Mouse (Mus musculus) neural tube, embryonic 13.5 days (tissue): ENCODE data around the gene Hipk1. TPM values are rescaled to one million over a fixed set of nuclear protein-coding genes. Genes with fewer than 3 reads are reported as not detected.
"Not testable (repeated sequence)": the region's sequence is repeated elsewhere in the genome, so short reads cannot be mapped to it uniquely, and the experiment has no call there.

Source experiments
- ATAC-seq: fragments of 200-750 bp; cut with Nextera tagmentation; 2 replicates; pipeline ENCODE4 v1.8.0; 2017; ENCODE audit warnings: low read depth, mild to moderate bottlenecking, moderate TSS enrichment, moderate library complexity
- H3K27ac ChIP-seq: fragments of 300-500 bp; sonication (generic); replicated peaks from 2 replicates; pipeline ENCODE4 v1.5.1; 2015; ENCODE audit warnings: moderate library complexity, mild to moderate bottlenecking, inconsistent platforms
- H3K27me3 ChIP-seq: fragments of 300-500 bp; sonication (generic); 2 replicates; pipeline ENCODE4 v1.6.1; 2015; ENCODE audit warnings: mild to moderate bottlenecking, inconsistent platforms
- H3K36me3 ChIP-seq: fragments of 300-500 bp; sonication (generic); 2 replicates; pipeline ENCODE4 v1.6.1; 2015; ENCODE audit warnings: mild to moderate bottlenecking, inconsistent platforms
- H3K4me1 ChIP-seq: fragments of 300-500 bp; sonication (generic); replicated peaks from 2 replicates; pipeline ENCODE4 v1.6.1; 2015; ENCODE audit warnings: inconsistent platforms
- H3K4me2 ChIP-seq: fragments of 300-500 bp; sonication (generic); 2 replicates; pipeline ENCODE4 v1.6.1; 2015; ENCODE audit warnings: inconsistent platforms, mild to moderate bottlenecking, moderate library complexity
- H3K4me3 ChIP-seq: fragments of 300-500 bp; sonication (generic); 2 replicates; pipeline ENCODE4 v1.5.1; 2015; ENCODE audit warnings: mild to moderate bottlenecking, inconsistent platforms
- H3K9ac ChIP-seq: fragments of 300-500 bp; sonication (generic); 2 replicates; pipeline ENCODE4 v1.6.1; 2015; ENCODE audit warnings: moderate library complexity, mild to moderate bottlenecking, inconsistent platforms
- H3K9me3 ChIP-seq: fragments of 300-500 bp; sonication (generic); 2 replicates; pipeline ENCODE4 v1.6.1; 2016; ENCODE audit warnings: inconsistent platforms
- WGBS: fragments of 180-500 bp; shearing (Covaris S2); methylation state at CpG from one replicate; pipeline ENCODE4 v1.1.7; 2015; 5-methylcytosine and 5-hydroxymethylcytosine counted together
- polyA plus RNA-seq: library from polyadenylated mRNA; unstranded; fragments of >200 nt; fragmentation: Nextera tagmentation; extraction: Ambion mirVana; gene quantifications from 2 replicates; pipeline ENCODE4 v1.2.1, GENCODE M21; 2015

The Hipk1 gene
- polyA plus RNA-seq: 10.6 and 11.7 TPM in 2 replicates

DNA sequence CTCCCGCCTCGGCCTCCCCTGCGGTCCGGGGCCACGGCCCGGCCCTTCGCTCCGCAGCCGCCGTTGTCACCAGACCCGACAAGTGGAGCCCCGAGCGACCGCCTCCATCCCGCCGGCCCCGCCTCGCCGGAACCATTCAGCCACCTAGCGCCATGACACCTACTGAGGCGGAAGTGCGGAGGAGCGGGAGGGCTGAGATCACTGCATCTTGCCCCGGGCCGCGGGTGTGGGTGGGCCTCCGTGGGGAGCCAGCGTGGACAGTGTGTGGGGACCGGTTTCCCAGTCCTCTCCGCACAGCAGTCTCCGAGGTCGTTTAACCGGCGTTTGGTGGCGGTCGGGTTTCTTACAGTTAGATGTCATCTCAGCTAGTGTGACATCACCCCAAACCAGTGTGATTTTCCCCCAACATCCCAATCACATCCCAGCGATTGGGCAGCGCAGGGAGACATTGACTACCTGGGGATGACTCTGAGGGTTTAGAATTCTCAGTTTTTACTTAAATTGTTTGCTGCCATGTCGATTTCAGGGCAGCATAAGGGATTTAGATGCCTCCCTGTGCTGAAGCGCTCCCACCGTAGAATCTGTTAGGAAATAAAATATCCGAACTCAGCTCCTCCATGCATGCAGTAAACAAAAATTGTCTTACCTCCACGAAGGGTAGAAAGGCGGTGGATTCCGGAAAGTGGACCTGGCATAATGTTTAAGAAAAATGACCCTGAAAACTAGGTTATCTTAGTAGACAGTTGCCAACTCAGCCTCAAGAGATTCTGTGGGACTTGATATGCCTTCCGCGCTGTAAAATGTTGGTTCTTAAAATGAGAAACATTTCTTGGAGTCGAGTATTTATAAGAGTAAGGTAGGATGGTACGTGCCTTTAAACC lies at the start of gene Hipk1:
Gene Hipk1 (minus strand): TSS at position 334 of the 881 bp plus-strand sequence.
- peak within 1 kb of the TSS; percentile 95 for H3K27ac ChIP-seq
- peak; percentile 97 for ATAC-seq
- peak within 1 kb of the TSS; percentile 88 for H3K4me2 ChIP-seq
- peaks cover 32% of the 10 kb centered on the region for H3K4me1 ChIP-seq
- peaks cover 19% of the 10 kb centered on the region; the same call in 1 of the 2 replicates for H3K27me3 ChIP-seq
- peak within 1 kb of the TSS; percentile 96 for H3K9ac ChIP-seq
- H3K4me3 ChIP-seq: peak within 1 kb of the TSS; percentile 94
- 10% methylated on average over 49 of the region's 49 CpGs for WGBS
- H3K36me3 ChIP-seq: no peaks in the 10 kb centered on the region
- no peaks in the 10 kb centered on the region for H3K9me3 ChIP-seq

DNA sequence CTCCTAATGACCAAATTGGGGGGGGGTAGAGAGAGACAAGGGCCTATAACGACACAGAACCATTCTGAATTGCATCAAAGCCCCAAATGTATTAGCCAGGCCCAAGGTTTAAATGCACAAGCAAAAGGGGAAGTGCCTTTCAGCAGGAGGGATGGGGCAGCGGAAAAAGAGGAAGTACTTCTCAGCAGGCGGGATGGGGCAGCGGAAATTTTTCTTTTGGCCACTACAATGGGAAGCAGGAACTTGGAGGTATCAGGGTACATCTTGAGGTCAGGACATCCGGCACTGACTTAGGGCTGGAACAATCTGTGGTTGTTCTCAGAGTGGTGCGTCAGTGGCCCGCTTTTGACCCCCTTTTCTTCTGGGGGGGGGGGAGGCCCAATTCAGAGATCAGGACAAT lies 49.6 kb upstream of the Hipk1 start:
- not testable (repeated sequence) for H3K27me3 ChIP-seq, H3K9me3 ChIP-seq, H3K27ac ChIP-seq, H3K4me3 ChIP-seq, H3K9ac ChIP-seq, H3K4me2 ChIP-seq, ATAC-seq, H3K4me1 ChIP-seq, H3K36me3 ChIP-seq
- 91% methylated on average over 7 of the region's 7 CpGs for WGBS

DNA sequence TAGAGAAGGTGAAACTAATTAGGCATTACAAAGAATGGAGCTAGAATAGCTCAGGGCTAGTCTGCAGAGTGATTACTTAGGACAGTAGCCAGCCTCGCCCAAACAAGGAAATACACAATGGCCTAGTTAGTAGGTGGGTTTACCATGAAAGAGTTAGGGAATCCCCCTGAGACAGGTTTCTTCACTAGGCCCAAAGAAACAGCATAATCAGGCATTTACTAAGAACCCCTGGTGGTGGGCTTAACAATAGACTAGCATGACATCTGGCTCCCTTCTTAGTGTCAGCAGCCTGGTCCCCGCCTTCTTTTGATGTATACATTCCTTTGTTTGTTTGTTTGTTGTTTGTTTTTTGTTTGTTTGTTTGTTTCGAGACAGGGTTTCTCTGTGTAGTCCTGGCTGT lies 48.8 kb upstream of the Hipk1 start:
- WGBS: 85% methylated on average over 3 of the region's 3 CpGs

DNA sequence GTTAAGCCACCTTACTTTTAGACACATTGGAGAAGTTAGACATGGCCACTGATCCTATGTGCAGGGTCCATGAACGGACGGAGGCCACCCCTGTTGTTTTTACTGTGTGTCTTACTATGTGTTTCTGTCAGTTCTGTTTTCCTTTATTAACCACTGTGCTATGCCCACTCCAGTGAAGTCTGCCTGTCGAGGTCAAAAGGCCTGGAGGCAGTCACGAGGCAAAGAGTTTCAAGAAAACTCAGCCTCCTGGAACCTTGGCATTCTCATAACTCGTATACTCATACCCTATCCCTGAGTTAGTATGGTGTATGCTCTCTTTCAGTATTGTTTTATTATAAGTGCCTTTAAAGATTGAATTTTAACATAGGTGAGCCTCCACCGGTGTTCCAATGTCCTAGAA lies 48.3 kb upstream of the Hipk1 start:
- H3K9ac ChIP-seq: no peak overlapping the region
- H3K27ac ChIP-seq: no peak overlapping the region
- no peak overlapping the region for H3K4me2 ChIP-seq
- no peak overlapping the region for H3K4me3 ChIP-seq
- H3K4me1 ChIP-seq: no peaks in the 10 kb centered on the region
- no peaks in the 10 kb centered on the region for H3K36me3 ChIP-seq
- H3K27me3 ChIP-seq: no peaks in the 10 kb centered on the region
- no peak for ATAC-seq
- no peaks in the 10 kb centered on the region for H3K9me3 ChIP-seq
- 93% methylated on average over 6 of the region's 6 CpGs for WGBS

More for the DNA sequence above, 48.8 kb upstream of the Hipk1 start:
- H3K4me1 ChIP-seq, H3K9me3 ChIP-seq, H3K27ac ChIP-seq, H3K36me3 ChIP-seq, H3K27me3 ChIP-seq, H3K4me2 ChIP-seq, H3K4me3 ChIP-seq, H3K9ac ChIP-seq, ATAC-seq: not testable (repeated sequence)

DNA sequence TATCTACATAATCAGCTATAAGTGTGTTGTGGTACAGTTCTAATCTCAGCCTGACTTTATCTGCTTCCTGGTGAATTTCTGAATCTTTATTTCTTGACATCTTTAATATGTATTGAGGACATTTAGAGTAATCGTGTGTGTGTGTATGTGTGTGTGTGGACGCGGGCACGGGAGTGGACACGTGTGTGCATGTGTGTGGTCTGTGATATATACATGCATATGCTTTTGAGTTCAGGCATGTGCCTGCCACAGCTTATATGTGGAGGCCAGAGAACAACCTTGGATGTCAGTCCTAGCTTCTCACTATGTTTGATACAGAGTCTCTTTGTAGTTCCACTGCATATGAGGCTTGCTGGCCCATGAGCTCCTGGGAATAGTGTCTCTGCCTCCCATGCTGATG lies 45.1 kb upstream of the Hipk1 start:
- no peak overlapping the region for H3K9ac ChIP-seq
- ATAC-seq: no peak
- H3K4me1 ChIP-seq: no peaks in the 10 kb centered on the region
- 93% methylated on average over 5 of the region's 5 CpGs for WGBS
- no peak overlapping the region for H3K27ac ChIP-seq
- H3K4me2 ChIP-seq: no peak overlapping the region
- H3K9me3 ChIP-seq: no peaks in the 10 kb centered on the region
- H3K27me3 ChIP-seq: no peaks in the 10 kb centered on the region
- H3K36me3 ChIP-seq: no peaks in the 10 kb centered on the region
- no peak overlapping the region for H3K4me3 ChIP-seq

DNA sequence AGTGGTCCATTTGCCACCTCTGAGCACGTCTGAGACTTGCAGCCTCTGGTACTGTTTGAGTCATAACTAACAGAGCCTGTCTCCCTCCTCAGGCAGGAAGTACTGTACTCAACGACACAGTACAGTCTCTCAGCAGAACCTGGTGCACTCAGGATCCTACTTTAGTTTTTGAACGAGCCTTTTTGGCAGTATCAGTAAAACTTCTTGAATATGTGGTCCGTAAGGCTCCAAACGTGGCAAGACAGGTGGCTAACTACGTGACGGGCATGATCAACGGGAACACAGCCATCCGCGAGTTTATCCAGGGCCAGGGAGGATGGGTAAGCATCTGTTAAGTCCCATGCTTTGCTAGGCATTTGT lies 44.6 kb upstream of the Hipk1 start:
- WGBS: 85% methylated on average over 10 of the region's 10 CpGs
- H3K27me3 ChIP-seq: no peaks in the 10 kb centered on the region
- no peak overlapping the region for H3K9ac ChIP-seq
- H3K36me3 ChIP-seq: no peaks in the 10 kb centered on the region
- no peak overlapping the region for H3K4me3 ChIP-seq
- no peak overlapping the region for H3K4me2 ChIP-seq
- no peak for ATAC-seq
- H3K27ac ChIP-seq: no peak overlapping the region
- H3K4me1 ChIP-seq: no peaks in the 10 kb centered on the region
- no peaks in the 10 kb centered on the region for H3K9me3 ChIP-seq

DNA sequence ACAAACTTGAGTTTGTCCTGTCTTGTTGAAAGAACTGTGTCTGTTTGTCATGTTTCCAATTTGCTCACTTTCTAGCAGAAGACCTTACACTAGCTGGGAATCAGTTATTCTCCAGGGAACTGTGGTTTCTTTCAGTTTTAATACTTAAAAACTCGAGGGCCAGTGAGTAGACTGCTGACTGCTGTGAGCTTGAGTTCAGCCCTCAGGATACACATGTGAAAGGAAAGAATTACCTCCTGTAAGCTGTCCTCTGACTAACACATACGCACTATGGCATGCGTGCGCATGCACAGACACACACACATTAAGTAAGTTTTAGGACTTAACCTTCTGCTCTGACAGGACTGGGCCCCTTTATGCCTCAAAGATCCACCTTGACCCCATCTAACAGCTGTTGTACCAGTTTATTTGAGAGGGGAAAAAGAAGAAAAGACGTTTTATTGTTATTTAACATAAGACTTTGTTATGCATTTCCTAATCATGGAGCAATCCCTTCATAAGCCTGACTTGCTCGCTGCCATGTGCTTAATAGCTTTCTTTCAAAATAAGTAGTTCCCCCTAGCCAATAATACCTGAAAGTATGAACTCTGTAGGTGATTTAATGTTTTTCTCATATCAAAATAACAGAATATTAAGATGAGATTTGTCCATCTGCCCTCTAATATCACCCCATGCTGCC lies 44.0 kb upstream of the Hipk1 start:
- 78% methylated on average over 6 of the region's 6 CpGs for WGBS
- H3K9me3 ChIP-seq: no peaks in the 10 kb centered on the region

DNA sequence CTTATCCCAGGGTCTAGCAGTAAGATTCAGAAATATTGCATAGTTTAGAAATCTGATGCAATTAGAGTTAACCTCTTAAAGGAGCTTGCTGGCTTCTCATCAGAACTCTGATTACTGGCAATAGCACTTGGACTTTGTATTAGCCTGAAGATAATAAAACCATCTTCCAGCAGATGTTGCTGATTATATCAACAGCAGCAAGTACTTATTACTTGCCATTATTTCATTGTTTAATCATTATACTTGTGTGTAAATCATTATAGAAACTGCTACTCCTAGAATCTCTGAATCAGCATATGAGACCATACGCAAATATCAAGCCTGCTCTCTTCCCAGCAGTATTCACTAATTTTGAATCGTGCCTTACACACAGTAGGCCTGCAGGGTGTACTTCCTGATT lies 42.6 kb upstream of the Hipk1 start:
- H3K9me3 ChIP-seq: no peaks in the 10 kb centered on the region
- H3K4me3 ChIP-seq: no peak overlapping the region
- H3K27me3 ChIP-seq: no peaks in the 10 kb centered on the region
- H3K4me2 ChIP-seq: no peak overlapping the region
- no peaks in the 10 kb centered on the region for H3K36me3 ChIP-seq
- no peaks in the 10 kb centered on the region for H3K4me1 ChIP-seq
- no peak overlapping the region for H3K27ac ChIP-seq
- no peak overlapping the region for H3K9ac ChIP-seq
- WGBS: 93% methylated on average over 2 of the region's 2 CpGs
- ATAC-seq: no peak

More for the DNA sequence above, 44.0 kb upstream of the Hipk1 start:
- H3K9ac ChIP-seq: no peak overlapping the region
- no peak for ATAC-seq
- no peak overlapping the region for H3K27ac ChIP-seq
- no peaks in the 10 kb centered on the region for H3K4me1 ChIP-seq
- H3K36me3 ChIP-seq: no peaks in the 10 kb centered on the region
- no peak overlapping the region for H3K4me3 ChIP-seq
- no peak overlapping the region for H3K4me2 ChIP-seq
- H3K27me3 ChIP-seq: no peaks in the 10 kb centered on the region

DNA sequence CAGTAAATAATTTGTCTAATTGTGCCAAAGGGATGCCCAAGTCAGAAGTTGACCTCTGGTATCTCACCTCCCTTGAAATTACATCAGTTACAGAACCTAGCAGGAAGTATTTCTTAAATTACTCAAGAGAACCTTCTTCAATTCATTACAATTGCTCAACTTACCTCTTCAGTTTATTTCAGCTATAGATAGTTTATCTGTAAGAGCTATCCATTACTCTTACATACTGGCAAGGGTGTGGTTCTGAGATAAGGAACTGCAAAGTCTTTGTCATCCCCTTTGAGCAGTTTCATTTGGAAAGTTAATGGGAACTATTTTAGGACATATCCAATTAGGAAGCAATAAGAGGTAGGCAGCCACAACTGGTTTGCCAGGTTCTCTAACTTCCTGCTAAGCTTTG lies 41.1 kb upstream of the Hipk1 start, which contains the start of gene Bcl2l15:
Gene Bcl2l15 (plus strand): TSS at position 176 of the 400 bp plus-strand sequence.
- H3K4me2 ChIP-seq: no peak within 1 kb of the TSS
- H3K27me3 ChIP-seq: no peaks in the 10 kb centered on the region
- H3K9ac ChIP-seq: no peak within 1 kb of the TSS
- H3K27ac ChIP-seq: no peak within 1 kb of the TSS
- no peaks in the 10 kb centered on the region for H3K9me3 ChIP-seq
- no peaks in the 10 kb centered on the region for H3K36me3 ChIP-seq
- no peaks in the 10 kb centered on the region for H3K4me1 ChIP-seq
- H3K4me3 ChIP-seq: no peak within 1 kb of the TSS
- ATAC-seq: no peak

DNA sequence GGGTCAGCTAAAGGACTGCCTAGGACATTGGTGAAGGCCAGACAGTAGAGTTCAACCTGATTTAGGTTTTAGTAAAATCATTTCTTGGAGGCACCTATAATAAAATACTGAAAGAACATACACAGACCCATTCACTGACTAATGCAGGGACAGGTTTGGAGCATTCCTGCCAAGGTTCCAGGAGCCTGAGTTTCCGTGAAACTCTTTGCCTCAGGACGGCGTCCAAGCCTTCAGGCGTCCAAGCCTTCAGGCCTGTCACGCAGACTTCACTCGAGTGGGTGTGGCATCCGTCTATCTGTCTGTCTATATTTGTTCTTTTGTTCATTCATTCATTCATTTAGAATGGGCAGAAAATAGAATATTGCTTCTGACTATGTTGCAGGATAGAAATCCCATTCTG lies 39.8 kb upstream of the Hipk1 start:
- Histone ChIP-seq H3K27me3 (no peaks in the 10 kb centered on the region), H3K4me3 (no peak overlapping the region), H3K36me3 (no peaks in the 10 kb centered on the region), H3K4me1 (no peaks in the 10 kb centered on the region), H3K4me2 (no peak overlapping the region), H3K9me3 (no peaks in the 10 kb centered on the region), H3K9ac (no peak overlapping the region), H3K27ac (no peak overlapping the region)
- 88% methylated on average over 7 of the region's 7 CpGs for WGBS
- no peak for ATAC-seq

DNA sequence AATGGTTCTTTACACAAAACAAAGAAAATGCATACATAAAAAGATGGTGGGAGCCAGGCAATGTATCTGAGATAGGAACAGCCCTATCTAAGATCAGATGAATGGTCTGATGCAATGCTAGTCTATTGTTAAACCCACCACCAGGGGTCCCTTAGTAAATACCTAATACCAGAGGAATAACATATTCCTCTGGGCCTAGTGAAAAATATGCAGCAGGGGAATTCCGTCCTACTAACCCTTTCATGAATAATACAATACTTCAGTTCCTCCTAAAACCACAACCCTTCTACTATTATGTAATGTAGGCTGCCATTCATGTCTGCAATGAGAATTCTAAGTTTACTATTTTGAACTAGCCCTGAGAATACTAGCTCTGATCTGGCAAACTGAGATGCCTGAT lies 39.3 kb upstream of the Hipk1 start:
- H3K9ac ChIP-seq, H3K4me1 ChIP-seq, H3K9me3 ChIP-seq, H3K27ac ChIP-seq, H3K4me3 ChIP-seq, H3K36me3 ChIP-seq, H3K27me3 ChIP-seq, H3K4me2 ChIP-seq, ATAC-seq: not testable (repeated sequence)
- 69% methylated on average over 1 of the region's 1 CpGs for WGBS

DNA sequence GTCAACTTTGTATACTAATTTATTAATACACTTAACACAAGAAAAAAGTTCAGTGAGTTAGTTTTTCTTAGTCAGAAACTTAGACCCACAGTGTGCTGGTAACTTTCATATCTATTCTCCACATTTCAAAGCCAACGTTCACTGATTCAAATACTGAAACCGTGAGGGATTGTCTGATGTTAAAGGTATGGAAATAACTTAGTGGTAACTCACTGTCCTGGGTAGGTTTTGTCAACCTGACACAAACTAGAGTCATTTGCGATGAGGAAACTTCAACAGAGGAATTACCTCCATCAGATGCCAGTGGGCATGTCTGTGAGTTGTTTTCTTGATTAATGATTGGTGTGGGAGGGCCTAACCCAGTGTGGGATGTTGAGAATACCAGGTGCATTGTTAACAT lies 37.7 kb upstream of the Hipk1 start:
- ATAC-seq: no peak

More for the DNA sequence above, 37.7 kb upstream of the Hipk1 start:
- Histone ChIP-seq H3K9ac (no peak overlapping the region), H3K36me3 (no peaks in the 10 kb centered on the region), H3K9me3 (no peaks in the 10 kb centered on the region), H3K4me3 (no peak overlapping the region), H3K27me3 (no peaks in the 10 kb centered on the region), H3K4me2 (no peak overlapping the region), H3K27ac (no peak overlapping the region), H3K4me1 (no peaks in the 10 kb centered on the region)
- 87% methylated on average over 3 of the region's 3 CpGs for WGBS
